Mouse (Mus musculus) neural tube, embryonic 13.5 days (tissue): ENCODE measurements at regions not wholly inside any gene's neighbourhood (a gene's known extent, or its start where the extent isn't known, plus 50 kb on each side); places are given as distances from the start of the nearest gene placed in this dataset.
A peak's percentile ranks its signal among the peaks of the same experiment; 100 is the strongest.

ENCODE experiments used
- ATAC-seq: fragments of 200-750 bp; cut with Nextera tagmentation; 2 replicates; pipeline ENCODE4 v1.8.0; 2017; ENCODE audit warnings: low read depth, mild to moderate bottlenecking, moderate TSS enrichment, moderate library complexity
- H3K27ac ChIP-seq: fragments of 300-500 bp; sonication (generic); replicated peaks from 2 replicates; pipeline ENCODE4 v1.5.1; 2015; ENCODE audit warnings: moderate library complexity, mild to moderate bottlenecking, inconsistent platforms
- H3K27me3 ChIP-seq: fragments of 300-500 bp; sonication (generic); 2 replicates; pipeline ENCODE4 v1.6.1; 2015; ENCODE audit warnings: mild to moderate bottlenecking, inconsistent platforms
- H3K36me3 ChIP-seq: fragments of 300-500 bp; sonication (generic); 2 replicates; pipeline ENCODE4 v1.6.1; 2015; ENCODE audit warnings: mild to moderate bottlenecking, inconsistent platforms
- H3K4me1 ChIP-seq: fragments of 300-500 bp; sonication (generic); replicated peaks from 2 replicates; pipeline ENCODE4 v1.6.1; 2015; ENCODE audit warnings: inconsistent platforms
- H3K4me2 ChIP-seq: fragments of 300-500 bp; sonication (generic); 2 replicates; pipeline ENCODE4 v1.6.1; 2015; ENCODE audit warnings: inconsistent platforms, mild to moderate bottlenecking, moderate library complexity
- H3K4me3 ChIP-seq: fragments of 300-500 bp; sonication (generic); 2 replicates; pipeline ENCODE4 v1.5.1; 2015; ENCODE audit warnings: mild to moderate bottlenecking, inconsistent platforms
- H3K9ac ChIP-seq: fragments of 300-500 bp; sonication (generic); 2 replicates; pipeline ENCODE4 v1.6.1; 2015; ENCODE audit warnings: moderate library complexity, mild to moderate bottlenecking, inconsistent platforms
- H3K9me3 ChIP-seq: fragments of 300-500 bp; sonication (generic); 2 replicates; pipeline ENCODE4 v1.6.1; 2016; ENCODE audit warnings: inconsistent platforms
- WGBS: fragments of 180-500 bp; shearing (Covaris S2); methylation state at CpG from one replicate; pipeline ENCODE4 v1.1.7; 2015; 5-methylcytosine and 5-hydroxymethylcytosine counted together

- Histone ChIP-seq H3K9me3 (no peaks in the 10 kb centered on the region), H3K4me2 (no peak overlapping the region), H3K27me3 (no peaks in the 10 kb centered on the region), H3K4me3 (no peak overlapping the region), H3K36me3 (no peaks in the 10 kb centered on the region), H3K27ac (no peak overlapping the region), H3K9ac (no peak overlapping the region), H3K4me1 (no peaks in the 10 kb centered on the region)
- ATAC-seq, result no peak
- WGBS, result 75% methylated on average over 5 of the region's 5 CpGs
Measured at GRCm38 (mm10) chr16:62681880-62682279, 104.7 kb downstream of the Nsun3 start.

GRCm38 (mm10) chr16:62676815-62677214 is 109.8 kb downstream of the Nsun3 start:
- Histone ChIP-seq H3K36me3 (no peaks in the 10 kb centered on the region), H3K4me2 (no peak overlapping the region), H3K4me3 (no peak overlapping the region), H3K4me1 (no peaks in the 10 kb centered on the region), H3K27ac (no peak overlapping the region), H3K9ac (no peak overlapping the region), H3K9me3 (no peaks in the 10 kb centered on the region), H3K27me3 (no peaks in the 10 kb centered on the region)
- no peak for ATAC-seq
- WGBS, result 72% methylated on average over 6 of the region's 6 CpGs

GRCm38 (mm10) chr16:62657383-62657782 is 129.2 kb downstream of the Nsun3 start:
- H3K4me3 ChIP-seq, result no peak overlapping the region
- no peaks in the 10 kb centered on the region for H3K27me3 ChIP-seq
- no peak overlapping the region for H3K9ac ChIP-seq
- no peaks in the 10 kb centered on the region for H3K36me3 ChIP-seq
- no peak overlapping the region for H3K27ac ChIP-seq
- no peaks in the 10 kb centered on the region for H3K9me3 ChIP-seq
- WGBS, result 76% methylated on average over 2 of the region's 2 CpGs
- ATAC-seq, result no peak
- H3K4me1 ChIP-seq, result 0 out of 2 replicates have a peak, but pooled peaks cover 5% of the 10 kb centered on the region
- H3K4me2 ChIP-seq, result no peak overlapping the region

GRCm38 (mm10) chr16:62654436-62654835 is 132.2 kb downstream of the Nsun3 start:
- Histone ChIP-seq H3K27me3 (no peaks in the 10 kb centered on the region), H3K4me1 (0 out of 2 replicates have a peak, but pooled peaks cover 5% of the 10 kb centered on the region), H3K9me3 (no peaks in the 10 kb centered on the region), H3K4me3 (no peak overlapping the region), H3K4me2 (no peak overlapping the region), H3K27ac (no peak overlapping the region; the same call in 1 of the 2 replicates), H3K36me3 (no peaks in the 10 kb centered on the region), H3K9ac (no peak overlapping the region)
- 88% methylated on average over 1 of the region's 1 CpGs for WGBS
- no peak for ATAC-seq

GRCm38 (mm10) chr16:62653817-62654216 is 132.8 kb downstream of the Nsun3 start:
- no peak overlapping the region for H3K9ac ChIP-seq
- no peak overlapping the region for H3K4me3 ChIP-seq
- no peak overlapping the region for H3K27ac ChIP-seq
- 0 out of 2 replicates have a peak, but pooled peaks cover 5% of the 10 kb centered on the region for H3K4me1 ChIP-seq
- peak; percentile 67; the same call in 1 of the 2 replicates for ATAC-seq
- H3K27me3 ChIP-seq, result no peaks in the 10 kb centered on the region
- peak overlapping the region; percentile 36 for H3K4me2 ChIP-seq
- H3K36me3 ChIP-seq, result no peaks in the 10 kb centered on the region
- 31% methylated on average over 8 of the region's 8 CpGs for WGBS
- no peaks in the 10 kb centered on the region for H3K9me3 ChIP-seq

GRCm38 (mm10) chr16:62652769-62653465 is 133.7 kb downstream of the Nsun3 start:
- WGBS, result 78% methylated on average over 5 of the region's 6 CpGs
- Histone ChIP-seq H3K9me3 (no peaks in the 10 kb centered on the region), H3K27ac (no peak overlapping the region), H3K4me3 (no peak overlapping the region), H3K9ac (no peak overlapping the region), H3K4me2 (no peak overlapping the region), H3K27me3 (no peaks in the 10 kb centered on the region), H3K4me1 (0 out of 2 replicates have a peak, but pooled peaks cover 5% of the 10 kb centered on the region), H3K36me3 (no peaks in the 10 kb centered on the region)
- ATAC-seq, result no peak

- Histone ChIP-seq H3K36me3 (no peaks in the 10 kb centered on the region), H3K4me1 (0 out of 2 replicates have a peak, but pooled peaks cover 5% of the 10 kb centered on the region), H3K4me2 (no peak overlapping the region), H3K27ac (no peak overlapping the region), H3K27me3 (no peaks in the 10 kb centered on the region), H3K9me3 (no peaks in the 10 kb centered on the region), H3K9ac (no peak overlapping the region), H3K4me3 (no peak overlapping the region)
- no peak for ATAC-seq
- 91% methylated on average over 7 of the region's 7 CpGs for WGBS
Measured at GRCm38 (mm10) chr16:62650856-62651255, 135.8 kb downstream of the Nsun3 start.

GRCm38 (mm10) chr16:62648326-62648725 is 138.3 kb downstream of the Nsun3 start:
- H3K27me3 ChIP-seq, result no peaks in the 10 kb centered on the region
- no peak overlapping the region for H3K4me2 ChIP-seq
- no peaks in the 10 kb centered on the region for H3K36me3 ChIP-seq
- no peak overlapping the region for H3K27ac ChIP-seq
- H3K4me3 ChIP-seq, result no peak overlapping the region
- H3K9ac ChIP-seq, result no peak overlapping the region
- H3K9me3 ChIP-seq, result no peaks in the 10 kb centered on the region
- H3K4me1 ChIP-seq, result no peaks in the 10 kb centered on the region
- 34% methylated on average over 8 of the region's 8 CpGs for WGBS
- ATAC-seq, result no peak

GRCm38 (mm10) chr16:62646113-62646512 is 140.5 kb downstream of the Nsun3 start:
- 74% methylated on average over 1 of the region's 1 CpGs for WGBS
- Histone ChIP-seq H3K9ac (no peak overlapping the region), H3K27ac (no peak overlapping the region), H3K36me3 (no peaks in the 10 kb centered on the region), H3K4me3 (no peak overlapping the region), H3K4me2 (no peak overlapping the region), H3K27me3 (no peaks in the 10 kb centered on the region), H3K4me1 (no peaks in the 10 kb centered on the region), H3K9me3 (no peaks in the 10 kb centered on the region)
- no peak for ATAC-seq

DNA sequence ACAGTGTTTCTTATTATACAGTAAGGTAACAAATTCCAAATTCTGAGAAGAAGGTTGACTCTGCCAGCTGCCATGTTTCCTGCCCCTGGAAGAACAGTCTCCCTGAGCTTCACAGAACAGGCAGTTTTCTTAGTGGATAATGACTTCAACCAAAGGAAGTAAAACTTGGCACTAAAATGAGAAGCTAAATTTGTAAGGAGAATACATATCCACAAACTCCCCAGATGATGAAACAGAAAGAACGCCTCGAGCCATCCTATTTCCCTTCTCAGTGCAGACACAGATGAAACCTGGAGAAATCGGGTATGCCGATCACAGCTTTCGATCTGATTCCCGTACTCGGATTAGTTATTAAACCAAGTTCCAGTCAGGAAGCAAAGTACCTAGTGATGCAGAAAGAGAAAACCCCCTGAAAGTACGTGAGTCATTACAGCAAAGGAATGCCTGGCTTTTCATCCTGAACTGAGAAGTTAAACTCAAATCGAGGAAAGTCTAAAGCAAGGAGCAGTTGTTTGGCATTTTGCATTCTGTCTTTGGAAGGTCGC is 143.7 kb downstream of the Nsun3 start:
- 88% methylated on average over 10 of the region's 10 CpGs for WGBS
- H3K9me3 ChIP-seq, result peaks cover 4% of the 10 kb centered on the region; the same call in 1 of the 2 replicates

GRCm38 (mm10) chr16:62623938-62624337 is 162.7 kb downstream of the Nsun3 start:
- H3K27ac ChIP-seq, result no peak overlapping the region
- H3K4me3 ChIP-seq, result no peak overlapping the region
- no peaks in the 10 kb centered on the region for H3K9me3 ChIP-seq
- H3K9ac ChIP-seq, result no peak overlapping the region
- no peaks in the 10 kb centered on the region for H3K36me3 ChIP-seq
- no peak for ATAC-seq
- WGBS, result 63% methylated on average over 6 of the region's 6 CpGs
- H3K4me1 ChIP-seq, result no peaks in the 10 kb centered on the region
- H3K4me2 ChIP-seq, result no peak overlapping the region
- H3K27me3 ChIP-seq, result no peaks in the 10 kb centered on the region

More for the DNA sequence above, 143.7 kb downstream of the Nsun3 start:
- no peak for ATAC-seq
- Histone ChIP-seq H3K27me3 (no peaks in the 10 kb centered on the region), H3K4me3 (no peak overlapping the region), H3K9ac (no peak overlapping the region), H3K27ac (no peak overlapping the region), H3K4me2 (no peak overlapping the region), H3K4me1 (no peaks in the 10 kb centered on the region), H3K36me3 (no peaks in the 10 kb centered on the region)

DNA sequence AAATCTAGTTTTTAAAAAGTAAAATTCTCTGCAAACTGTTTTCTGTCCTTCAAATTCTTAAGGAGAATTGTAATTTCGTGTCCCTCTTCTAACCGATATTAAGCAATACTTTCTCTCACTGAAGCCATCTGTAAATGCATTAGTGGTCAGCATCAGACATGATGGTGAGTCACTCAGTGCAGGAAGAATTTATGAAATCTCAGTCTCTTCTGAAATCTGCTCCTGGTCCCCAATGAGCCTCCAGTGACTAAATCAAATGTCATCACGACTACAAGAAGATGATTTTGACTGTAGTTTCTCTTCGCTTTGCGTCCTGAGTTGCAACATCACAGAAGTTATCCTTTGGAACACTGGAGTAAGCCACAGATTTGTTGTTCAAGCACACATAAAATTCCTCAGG is 175.7 kb downstream of the Nsun3 start:
- ATAC-seq, result no peak
- Histone ChIP-seq H3K4me1 (no peaks in the 10 kb centered on the region), H3K9me3 (no peaks in the 10 kb centered on the region), H3K4me2 (no peak overlapping the region), H3K27me3 (no peaks in the 10 kb centered on the region), H3K27ac (no peak overlapping the region), H3K9ac (no peak overlapping the region), H3K4me3 (no peak overlapping the region), H3K36me3 (no peaks in the 10 kb centered on the region)
- WGBS, result 89% methylated on average over 5 of the region's 5 CpGs

DNA sequence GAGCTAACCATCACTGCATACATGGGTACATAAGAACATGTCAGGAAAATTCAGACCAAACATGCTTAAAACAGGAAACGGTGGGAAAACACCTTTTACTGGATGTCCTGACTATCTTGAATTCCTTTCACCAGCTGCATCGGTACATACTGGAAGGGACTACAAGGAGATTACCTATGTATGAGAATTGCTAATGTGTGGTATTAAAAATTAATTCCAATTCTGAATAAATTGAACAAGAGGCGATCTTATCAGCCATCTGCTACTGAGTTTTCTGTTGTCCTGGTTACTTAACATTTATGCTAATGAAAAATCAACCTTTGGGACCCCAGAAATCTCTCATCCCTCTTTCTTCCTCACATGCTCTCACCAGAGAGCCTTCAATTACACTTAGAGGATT is 178.0 kb downstream of the Nsun3 start:
- no peaks in the 10 kb centered on the region for H3K27me3 ChIP-seq
- H3K4me2 ChIP-seq, result no peak overlapping the region
- 75% methylated on average over 3 of the region's 3 CpGs for WGBS
- no peak overlapping the region for H3K9ac ChIP-seq
- H3K27ac ChIP-seq, result no peak overlapping the region
- no peaks in the 10 kb centered on the region for H3K36me3 ChIP-seq
- no peak for ATAC-seq
- H3K9me3 ChIP-seq, result no peaks in the 10 kb centered on the region
- no peaks in the 10 kb centered on the region for H3K4me1 ChIP-seq
- no peak overlapping the region for H3K4me3 ChIP-seq
